Mouse (Mus musculus): ENCODE data around the gene Nob1. TPM values are rescaled to one million over a fixed set of nuclear protein-coding genes. Genes with fewer than 3 reads are reported as not detected.

Nob1 gene
- polyA plus RNA-seq, 1 experiment = 52.2 TPM

DNA sequence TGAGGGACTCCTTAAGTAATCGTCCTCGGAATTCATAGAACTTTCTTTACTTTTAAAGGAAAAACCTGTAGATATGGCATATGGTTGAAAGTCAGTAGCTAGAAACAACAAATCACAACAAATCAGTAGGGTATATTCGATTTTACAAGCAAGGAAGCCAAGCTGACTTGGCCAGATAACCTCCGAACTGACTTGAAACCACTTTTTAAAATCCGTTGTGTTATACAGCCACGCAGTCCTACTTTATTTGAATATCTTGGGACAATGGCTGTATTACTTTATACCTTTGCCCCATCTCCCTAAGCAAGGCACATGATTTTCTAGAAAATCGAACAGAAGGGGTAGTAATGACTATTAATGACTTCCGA lies 363 bp upstream of the Nob1 start:
- no peak overlapping the region for H3K4me3 ChIP-seq (ENCODE audit: control insufficient read depth, insufficient read depth, low read length)
- no peak overlapping the region for H3K27ac ChIP-seq (ENCODE audit: control insufficient read depth, insufficient read depth, low read length)
- TF ChIP-seq POLR2A (IDR thresholded peaks at IDR 0.05; ENCODE audit: control insufficient read depth, extremely low read depth, insufficient read depth, low read length, poor library complexity) (no peak), CTCF (IDR thresholded peaks at IDR 0.05; ENCODE audit: borderline replicate concordance, control insufficient read depth, extremely low read depth, insufficient read depth, low read length, poor library complexity) (no peak)
- no peaks in the 10 kb centered on the region for H3K27me3 ChIP-seq (ENCODE audit: control insufficient read depth, insufficient read depth, low read length)
- peaks cover 13% of the 10 kb centered on the region for H3K36me3 ChIP-seq (ENCODE audit: control insufficient read depth, insufficient read depth, low read length)
- no peak for DNase-seq
- 44% methylated on average over 8 of the region's 8 CpGs for WGBS
- H3K4me1 ChIP-seq (replicated peaks; ENCODE audit: control insufficient read depth, insufficient read depth, low read length) = peaks cover 6% of the 10 kb centered on the region

DNA sequence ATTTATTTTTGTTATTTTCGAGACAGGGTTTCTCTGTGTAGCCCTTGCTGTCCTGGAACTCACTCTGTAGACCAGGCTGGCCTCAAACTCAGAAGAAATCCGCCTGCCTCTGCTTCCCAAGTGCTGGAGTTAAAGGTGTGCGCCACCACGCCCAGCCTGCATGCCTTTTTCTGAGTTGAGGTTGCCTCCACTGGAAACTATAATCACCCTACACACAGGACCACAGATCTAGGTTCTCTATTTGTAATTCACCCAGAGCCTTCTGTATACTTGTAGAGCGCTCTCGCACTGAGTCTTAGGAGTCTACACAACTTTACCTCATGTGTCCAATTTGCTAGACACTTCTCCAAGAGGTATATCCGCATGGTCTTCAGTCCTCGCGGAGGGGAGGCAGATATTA lies 675 bp downstream of the Nob1 start:
- no peaks in the 10 kb centered on the region for H3K27me3 ChIP-seq (ENCODE audit: control insufficient read depth, insufficient read depth, low read length)
- H3K4me1 ChIP-seq (replicated peaks; ENCODE audit: control insufficient read depth, insufficient read depth, low read length) = peaks cover 6% of the 10 kb centered on the region
- no peak overlapping the region for H3K27ac ChIP-seq (ENCODE audit: control insufficient read depth, insufficient read depth, low read length)
- WGBS = 25% methylated on average over 9 of the region's 9 CpGs
- no peak for DNase-seq
- TF ChIP-seq CTCF (IDR thresholded peaks at IDR 0.05; ENCODE audit: borderline replicate concordance, control insufficient read depth, extremely low read depth, insufficient read depth, low read length, poor library complexity) (no peak), POLR2A (IDR thresholded peaks at IDR 0.05; ENCODE audit: control insufficient read depth, extremely low read depth, insufficient read depth, low read length, poor library complexity) (no peak)
- H3K4me3 ChIP-seq (ENCODE audit: control insufficient read depth, insufficient read depth, low read length) = peak overlapping the region; percentile 74
- peaks cover 20% of the 10 kb centered on the region for H3K36me3 ChIP-seq (ENCODE audit: control insufficient read depth, insufficient read depth, low read length)

DNA sequence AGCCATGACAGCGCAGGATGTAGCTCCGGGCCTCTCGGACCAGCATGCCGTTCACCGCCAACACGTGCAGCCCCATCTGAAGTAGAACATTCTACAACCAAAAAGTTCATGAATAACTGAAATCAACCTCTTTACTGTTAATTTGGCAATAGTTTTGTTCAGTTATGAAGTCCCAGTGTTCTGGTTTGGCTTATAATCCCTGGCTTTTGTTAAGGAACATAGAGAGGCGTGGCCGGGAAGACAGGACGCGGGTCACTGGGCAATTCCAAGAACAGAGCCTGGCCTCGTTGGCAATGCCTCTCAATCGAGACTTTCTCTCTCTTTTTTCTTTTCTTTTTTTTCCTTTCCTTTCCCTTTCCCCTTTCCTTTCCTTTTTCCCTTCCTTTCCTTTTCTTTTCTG lies 7.8 kb downstream of the Nob1 start:
- TF ChIP-seq POLR2A (IDR thresholded peaks at IDR 0.05; ENCODE audit: control insufficient read depth, extremely low read depth, insufficient read depth, low read length, poor library complexity) = no peak
- DNase-seq = no peak
- Histone ChIP-seq H3K4me1 (replicated peaks; ENCODE audit: control insufficient read depth, insufficient read depth, low read length) (no peaks in the 10 kb centered on the region), H3K27ac (ENCODE audit: control insufficient read depth, insufficient read depth, low read length) (no peak overlapping the region), H3K4me3 (ENCODE audit: control insufficient read depth, insufficient read depth, low read length) (no peak overlapping the region), H3K36me3 (ENCODE audit: control insufficient read depth, insufficient read depth, low read length) (peaks cover 76% of the 10 kb centered on the region), H3K27me3 (ENCODE audit: control insufficient read depth, insufficient read depth, low read length) (no peaks in the 10 kb centered on the region)
- WGBS = 97% methylated on average over 12 of the region's 12 CpGs

DNA sequence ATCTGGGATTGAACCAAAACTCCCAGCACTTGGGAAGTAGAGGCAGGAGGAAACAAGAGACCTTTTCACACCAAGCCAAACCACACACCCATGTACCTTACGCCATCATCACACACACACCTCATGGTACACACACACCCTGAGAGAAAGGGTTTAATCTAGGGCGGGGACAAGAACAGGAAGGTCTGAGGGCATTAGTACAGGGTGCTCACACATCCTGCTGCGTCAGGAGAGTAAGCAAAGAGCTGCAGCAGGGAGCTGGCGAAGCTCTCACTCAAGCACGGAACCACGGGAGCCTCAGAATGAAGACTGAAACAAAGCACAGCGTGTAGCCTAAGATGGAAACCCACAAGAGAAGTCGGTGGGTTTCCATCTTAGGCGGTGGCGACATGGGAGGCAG lies 11.0 kb downstream of the Nob1 start:
- WGBS = 84% methylated on average over 10 of the region's 10 CpGs
- H3K36me3 ChIP-seq (ENCODE audit: control insufficient read depth, insufficient read depth, low read length) = peaks cover 57% of the 10 kb centered on the region
- TF ChIP-seq POLR2A (IDR thresholded peaks at IDR 0.05; ENCODE audit: control insufficient read depth, extremely low read depth, insufficient read depth, low read length, poor library complexity) (no peak), CTCF (IDR thresholded peaks at IDR 0.05; ENCODE audit: borderline replicate concordance, control insufficient read depth, extremely low read depth, insufficient read depth, low read length, poor library complexity) (no peak)

DNA sequence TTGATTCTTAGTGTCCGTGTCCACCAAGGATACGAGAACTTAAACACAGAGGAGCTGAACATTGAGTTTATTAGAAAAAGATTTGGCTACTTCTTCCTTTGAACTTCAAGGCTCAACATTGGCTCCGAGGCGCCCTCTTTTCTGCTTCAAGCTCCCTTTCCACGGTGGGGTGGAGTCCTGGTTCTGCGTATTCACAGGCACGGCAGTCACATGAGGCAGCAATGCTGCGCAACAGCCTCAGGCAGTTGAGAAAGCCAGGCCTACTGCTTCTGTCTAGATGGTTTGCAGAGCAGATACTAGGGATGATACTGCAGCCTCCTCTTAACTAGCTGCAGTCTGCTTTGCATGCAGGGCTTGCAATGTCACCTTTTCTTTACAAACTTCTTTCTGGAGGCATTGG lies 12.3 kb downstream of the Nob1 start:
- no peaks in the 10 kb centered on the region for H3K4me1 ChIP-seq (replicated peaks; ENCODE audit: control insufficient read depth, insufficient read depth, low read length)
- peaks cover 44% of the 10 kb centered on the region for H3K36me3 ChIP-seq (ENCODE audit: control insufficient read depth, insufficient read depth, low read length)
- DNase-seq = no peak
- no peak overlapping the region for H3K27ac ChIP-seq (ENCODE audit: control insufficient read depth, insufficient read depth, low read length)
- H3K4me3 ChIP-seq (ENCODE audit: control insufficient read depth, insufficient read depth, low read length) = no peak overlapping the region
- WGBS = 94% methylated on average over 8 of the region's 8 CpGs
- no peaks in the 10 kb centered on the region for H3K27me3 ChIP-seq (ENCODE audit: control insufficient read depth, insufficient read depth, low read length)
- no peak for TF ChIP-seq POLR2A (IDR thresholded peaks at IDR 0.05; ENCODE audit: control insufficient read depth, extremely low read depth, insufficient read depth, low read length, poor library complexity)
- TF ChIP-seq CTCF (IDR thresholded peaks at IDR 0.05; ENCODE audit: borderline replicate concordance, control insufficient read depth, extremely low read depth, insufficient read depth, low read length, poor library complexity) = no peak

More for the DNA sequence above, 11.0 kb downstream of the Nob1 start:
- no peak overlapping the region for H3K4me3 ChIP-seq (ENCODE audit: control insufficient read depth, insufficient read depth, low read length)
- H3K27me3 ChIP-seq (ENCODE audit: control insufficient read depth, insufficient read depth, low read length) = no peaks in the 10 kb centered on the region
- no peak overlapping the region for H3K27ac ChIP-seq (ENCODE audit: control insufficient read depth, insufficient read depth, low read length)
- no peak for DNase-seq
- H3K4me1 ChIP-seq (replicated peaks; ENCODE audit: control insufficient read depth, insufficient read depth, low read length) = no peaks in the 10 kb centered on the region

DNA sequence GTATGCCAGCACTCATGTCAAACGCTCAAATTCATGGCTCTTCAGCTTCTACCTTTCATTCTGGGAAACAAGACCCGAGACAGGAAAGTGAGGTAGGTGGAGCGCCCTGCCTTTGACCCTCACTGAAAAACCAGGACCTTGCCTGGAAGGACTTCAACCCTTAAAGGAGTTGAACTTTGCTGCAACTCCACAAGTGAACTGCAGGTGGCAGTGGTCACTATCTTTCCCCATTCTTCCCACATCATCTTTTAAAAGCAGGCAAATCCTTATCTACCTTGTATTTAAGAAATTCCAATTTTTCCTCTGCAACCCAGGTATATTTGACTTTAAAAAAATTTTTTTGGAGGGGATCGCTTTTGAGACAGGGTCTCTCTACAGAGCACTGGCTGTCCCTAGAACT lies 13.5 kb downstream of the Nob1 start:
- H3K4me3 ChIP-seq (ENCODE audit: control insufficient read depth, insufficient read depth, low read length) = no peak overlapping the region
- H3K27ac ChIP-seq (ENCODE audit: control insufficient read depth, insufficient read depth, low read length) = no peak overlapping the region
- peak; percentile 18 for DNase-seq
- 72% methylated on average over 4 of the region's 4 CpGs for WGBS
- TF ChIP-seq CTCF (IDR thresholded peaks at IDR 0.05; ENCODE audit: borderline replicate concordance, control insufficient read depth, extremely low read depth, insufficient read depth, low read length, poor library complexity) (no peak; the same call in 1 of the 2 replicates), POLR2A (IDR thresholded peaks at IDR 0.05; ENCODE audit: control insufficient read depth, extremely low read depth, insufficient read depth, low read length, poor library complexity) (no peak)
- H3K4me1 ChIP-seq (replicated peaks; ENCODE audit: control insufficient read depth, insufficient read depth, low read length) = no peaks in the 10 kb centered on the region
- peaks cover 37% of the 10 kb centered on the region for H3K36me3 ChIP-seq (ENCODE audit: control insufficient read depth, insufficient read depth, low read length)
- no peaks in the 10 kb centered on the region for H3K27me3 ChIP-seq (ENCODE audit: control insufficient read depth, insufficient read depth, low read length)

DNA sequence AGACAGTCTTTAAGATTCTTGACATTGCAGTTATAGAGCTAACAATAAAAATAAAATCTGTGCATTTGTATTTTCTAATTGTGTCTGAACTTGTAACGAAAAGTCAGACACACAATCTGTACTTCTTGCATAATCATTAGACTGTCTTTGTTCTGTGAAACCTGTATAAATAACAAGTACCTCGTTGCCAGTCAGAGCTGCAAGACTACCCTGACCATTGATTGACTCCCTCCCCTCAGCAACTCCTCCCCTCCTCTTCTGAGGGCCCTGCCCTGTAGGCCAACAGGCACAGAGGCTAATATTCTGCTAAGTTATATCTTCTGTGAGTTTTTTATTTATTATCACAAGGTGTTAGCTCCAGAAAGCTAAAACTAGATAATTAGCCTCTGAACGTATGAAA lies 18.9 kb downstream of the Nob1 start:
- no peak for DNase-seq
- Histone ChIP-seq H3K36me3 (ENCODE audit: control insufficient read depth, insufficient read depth, low read length) (no peaks in the 10 kb centered on the region), H3K27me3 (ENCODE audit: control insufficient read depth, insufficient read depth, low read length) (no peaks in the 10 kb centered on the region), H3K4me1 (replicated peaks; ENCODE audit: control insufficient read depth, insufficient read depth, low read length) (peaks cover 11% of the 10 kb centered on the region), H3K27ac (ENCODE audit: control insufficient read depth, insufficient read depth, low read length) (no peak overlapping the region), H3K4me3 (ENCODE audit: control insufficient read depth, insufficient read depth, low read length) (no peak overlapping the region)
- WGBS = 82% methylated on average over 3 of the region's 3 CpGs
- TF ChIP-seq CTCF (IDR thresholded peaks at IDR 0.05; ENCODE audit: borderline replicate concordance, control insufficient read depth, extremely low read depth, insufficient read depth, low read length, poor library complexity) (no peak), POLR2A (IDR thresholded peaks at IDR 0.05; ENCODE audit: control insufficient read depth, extremely low read depth, insufficient read depth, low read length, poor library complexity) (no peak)

Data from thymus, adult 2 months (tissue).